Mouse (Mus musculus) olfactory bulb, adult 2 months (tissue): ENCODE results near the gene Rad54l2.

Source experiments
- CTCF ChIP-seq: fragments of 200-500 bp; IDR thresholded peaks from 2 replicates; pipeline ENCODE4 v1.5.1; 2012; ENCODE audit warnings: low read depth, mild to moderate bottlenecking, low read length, moderate library complexity; ENCODE audit not compliant: insufficient read depth
- POLR2A ChIP-seq: fragments of 200-500 bp; IDR thresholded peaks from 2 replicates; pipeline ENCODE4 v1.6.1; 2012; ENCODE audit warnings: mild to moderate bottlenecking, low read depth, low read length, moderate library complexity; ENCODE audit not compliant: insufficient read depth

DNA sequence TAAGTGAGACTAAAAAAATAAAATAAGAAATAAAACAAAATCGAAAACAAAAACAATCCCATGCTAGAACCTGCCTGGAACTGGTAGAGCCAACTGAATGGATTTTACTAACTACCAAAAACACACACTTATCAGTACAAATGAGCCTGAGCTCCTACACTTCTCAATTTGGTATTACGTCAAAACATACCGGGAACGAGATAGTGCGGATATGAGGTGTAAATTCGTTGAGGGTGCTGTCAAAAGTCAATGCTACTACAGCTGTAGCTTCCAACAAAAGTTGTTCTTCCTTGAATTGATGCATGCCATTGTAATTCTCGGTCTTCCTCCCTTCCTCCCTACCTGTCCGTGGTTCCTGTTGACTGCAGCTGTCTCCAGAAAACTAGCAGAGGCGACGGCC lies 369 bp upstream of the Rad54l2 start:
- TF ChIP-seq CTCF (no peak), POLR2A (no peak)
